ENCODE assay signal across 18 mouse cellular contexts in the genomic region with DNA sequence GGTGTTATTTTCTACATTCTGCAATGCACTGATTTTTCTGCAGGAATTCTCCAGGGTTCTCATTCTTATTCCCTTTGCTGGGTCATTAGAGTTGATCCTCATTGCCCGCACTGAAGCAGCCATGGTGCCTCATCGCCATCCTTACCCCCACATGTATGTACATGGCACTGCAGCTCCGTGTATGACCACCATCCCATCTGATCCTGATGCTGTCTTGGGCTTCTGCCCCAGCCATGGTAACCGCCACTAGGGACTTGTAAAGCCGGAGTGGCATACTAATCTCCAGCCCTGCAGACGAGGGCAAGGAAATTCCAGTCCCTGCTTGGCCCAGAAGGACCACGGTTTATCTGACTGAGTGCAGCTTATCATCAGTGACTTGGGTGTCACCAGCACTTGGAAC.
DNase-seq lines count a peak whose midpoint lies in the region; ATAC-seq and TF ChIP-seq lines count a peak whose summit lies in the region.
"Had no signal": no experiment of that assay in that cellular context is flagged by ENCODE, and none has a peak within 500 bp of the region (broad histone marks: within the 10 kb centered on the region; RNA-seq: fewer than 3 reads in every experiment).

No protein-coding gene starts in this region.

- peak; percentile 47; the same call in 1 of the 2 replicates for ATAC-seq in hindbrain, embryonic 11.5 days (ENCODE audit: low FRiP score)
- no peak for ATAC-seq in hindbrain, embryonic 14.5 days (ENCODE audit: low FRiP score)
- ATAC-seq in lung, embryonic 15.5 days (ENCODE audit: borderline replicate concordance, extremely low read depth, low FRiP score, low TSS enrichment), result no peak
- ATAC-seq: intestine, embryonic 16.5 days had no signal

- H3K9ac ChIP-seq in hindbrain, embryonic 11.5 days (ENCODE audit: low read depth, low read length), result no peak overlapping the region
- H3K9ac ChIP-seq in hindbrain, embryonic 14.5 days, result no peak overlapping the region
- no peak overlapping the region for H3K9ac ChIP-seq in lung, embryonic 15.5 days
- H3K9ac ChIP-seq: embryonic facial prominence, embryonic 13.5 days; liver, embryonic 15.5 days; neural tube, embryonic 13.5 days had no signal

- H3K9me3 ChIP-seq in hindbrain, embryonic 11.5 days (ENCODE audit: control insufficient read depth, low read length), result no peaks in the 10 kb centered on the region
- H3K9me3 ChIP-seq in hindbrain, embryonic 14.5 days (ENCODE audit: control insufficient read depth, low read length), result no peaks in the 10 kb centered on the region
- H3K9me3 ChIP-seq in lung, embryonic 15.5 days, result no peaks in the 10 kb centered on the region
- H3K9me3 ChIP-seq: embryonic facial prominence, embryonic 13.5 days; liver, embryonic 15.5 days; neural tube, embryonic 13.5 days had no signal

- H3K36me3 ChIP-seq in hindbrain, embryonic 11.5 days (ENCODE audit: control insufficient read depth, insufficient read depth, low read length), result no peaks in the 10 kb centered on the region
- no peaks in the 10 kb centered on the region for H3K36me3 ChIP-seq in hindbrain, embryonic 14.5 days (replicated peaks; ENCODE audit: control insufficient read depth, insufficient read depth)
- H3K36me3 ChIP-seq in lung, embryonic 15.5 days, result no peaks in the 10 kb centered on the region
- H3K36me3 ChIP-seq: embryonic facial prominence, embryonic 13.5 days; liver, embryonic 15.5 days; neural tube, embryonic 13.5 days had no signal

- no peak for TF ChIP-seq CTCF in gastrocnemius, adult 2 months (IDR thresholded peaks at IDR 0.05)

- no peak overlapping the region for H3K4me2 ChIP-seq in hindbrain, embryonic 11.5 days (replicated peaks; ENCODE audit: low read depth, low read length)
- no peak overlapping the region for H3K4me2 ChIP-seq in hindbrain, embryonic 14.5 days (replicated peaks)
- no peak overlapping the region for H3K4me2 ChIP-seq in lung, embryonic 15.5 days
- H3K4me2 ChIP-seq: embryonic facial prominence, embryonic 13.5 days; liver, embryonic 15.5 days; neural tube, embryonic 13.5 days had no signal

- no peaks in the 10 kb centered on the region for H3K27me3 ChIP-seq in hindbrain, embryonic 11.5 days (ENCODE audit: control insufficient read depth, insufficient read depth, low read length)
- no peaks in the 10 kb centered on the region for H3K27me3 ChIP-seq in hindbrain, embryonic 14.5 days (ENCODE audit: control insufficient read depth, insufficient read depth, low read length)
- no peaks in the 10 kb centered on the region for H3K27me3 ChIP-seq in lung, embryonic 15.5 days
- H3K27me3 ChIP-seq: CH12.LX; embryonic facial prominence, embryonic 13.5 days; liver, embryonic 15.5 days; neural tube, embryonic 13.5 days had no signal

- no peaks in the 10 kb centered on the region for H3K4me1 ChIP-seq in hindbrain, embryonic 11.5 days (replicated peaks; ENCODE audit: control insufficient read depth, insufficient read depth, low read length)
- 0 out of 2 replicates have a peak, but pooled peaks cover 7% of the 10 kb centered on the region for H3K4me1 ChIP-seq in hindbrain, embryonic 14.5 days (replicated peaks; ENCODE audit: control insufficient read depth, insufficient read depth, low read length)
- H3K4me1 ChIP-seq in lung, embryonic 15.5 days, result peaks cover 27% of the 10 kb centered on the region
- H3K4me1 ChIP-seq: embryonic facial prominence, embryonic 13.5 days; liver, embryonic 15.5 days had no signal

- H3K27ac ChIP-seq in gastrocnemius, adult 2 months, result peak overlapping the region; percentile 38
- H3K27ac ChIP-seq in hindbrain, embryonic 11.5 days (ENCODE audit: low read depth, low read length), result no peak overlapping the region
- no peak overlapping the region for H3K27ac ChIP-seq in hindbrain, embryonic 14.5 days
- peak overlapping the region; percentile 1; the same call in 1 of the 2 replicates for H3K27ac ChIP-seq in lung, embryonic 15.5 days
- H3K27ac ChIP-seq: embryonic facial prominence, embryonic 13.5 days; liver, embryonic 15.5 days; macrophage; neural tube, embryonic 13.5 days had no signal

- intact Hi-C loops in gastrocnemius, adult 2 months (cut with DNase I), result no loop called here

- no peak for DNase-seq in gastrocnemius, adult 2 months
- DNase-seq in gastrocnemius, postnatal 10 days, result no peak
- DNase-seq in hindbrain, embryonic 11.5 days (ENCODE audit: low spot score), result no peak
- no peak for DNase-seq in hindbrain, embryonic 14.5 days (ENCODE audit: low spot score)
- DNase-seq in lung, postnatal 10 days, result no peak
- peak; percentile 22 for DNase-seq in testis, postnatal 10 days (ENCODE audit: low spot score)
- no peak for DNase-seq in testis, postnatal 14 days (ENCODE audit: low spot score)
- DNase-seq: cerebellum, adult 9-11 months; gastrocnemius, postnatal 25 days; heart, postnatal 10 days; kidney, postnatal 4 days had no signal

- no peak overlapping the region for H3K4me3 ChIP-seq in gastrocnemius, adult 2 months
- no peak overlapping the region for H3K4me3 ChIP-seq in hindbrain, embryonic 11.5 days (ENCODE audit: low read depth, low read length)
- no peak overlapping the region for H3K4me3 ChIP-seq in hindbrain, embryonic 14.5 days (replicated peaks; ENCODE audit: low read length)
- no peak overlapping the region for H3K4me3 ChIP-seq in lung, embryonic 15.5 days
- H3K4me3 ChIP-seq: embryonic facial prominence, embryonic 13.5 days; liver, embryonic 15.5 days; neural tube, embryonic 13.5 days had no signal

- WGBS in hindbrain, embryonic 11.5 days, result 61% methylated on average over 7 of the region's 7 CpGs
- WGBS in hindbrain, embryonic 14.5 days, result 55% methylated on average over 7 of the region's 7 CpGs
- WGBS in lung, embryonic 15.5 days, result 47% methylated on average over 7 of the region's 7 CpGs

Comparison
In these comparisons a context has a peak if more than half of its experiments do, and no peak if none do; other contexts are left out.
1. H3K27ac ChIP-seq: peak in gastrocnemius, adult 2 months (single experiment) and lung, embryonic 15.5 days (single experiment); none in hindbrain, embryonic 11.5 days (single experiment) and hindbrain, embryonic 14.5 days (single experiment).